Mouse (Mus musculus) hindbrain, embryonic 15.5 days (tissue): Measurements from ENCODE around the gene E330021D16Rik. TPM values are rescaled to one million over a fixed set of nuclear protein-coding genes. Genes with fewer than 3 reads are reported as not detected.

Experiments used
- ATAC-seq: fragments of 200-750 bp; cut with Nextera tagmentation; 2 replicates; pipeline ENCODE4 v1.8.0; 2017; ENCODE audit warnings: low read depth, moderate number of reproducible peaks, moderate TSS enrichment; ENCODE audit not compliant: low FRiP score
- H3K27ac ChIP-seq: fragments of 300-500 bp; sonication (generic); replicated peaks from 2 replicates; pipeline ENCODE4 v1.5.1; 2015; ENCODE audit warnings: mild to moderate bottlenecking, inconsistent platforms
- H3K27me3 ChIP-seq: fragments of 300-500 bp; sonication (generic); 2 replicates; pipeline ENCODE4 v1.6.1; 2015; ENCODE audit warnings: control low read depth, inconsistent platforms
- H3K36me3 ChIP-seq: fragments of 300-500 bp; sonication (generic); 2 replicates; pipeline ENCODE4 v1.6.1; 2015; ENCODE audit warnings: control low read depth, inconsistent platforms
- H3K4me1 ChIP-seq: fragments of 300-500 bp; sonication (generic); replicated peaks from 2 replicates; pipeline ENCODE4 v1.6.1; 2015; ENCODE audit warnings: control low read depth, inconsistent platforms
- H3K4me2 ChIP-seq: fragments of 300-500 bp; sonication (generic); 2 replicates; pipeline ENCODE4 v1.6.1; 2015; ENCODE audit warnings: moderate library complexity, mild to moderate bottlenecking, inconsistent platforms
- H3K4me3 ChIP-seq: fragments of 300-500 bp; sonication (generic); 2 replicates; pipeline ENCODE4 v1.5.1; 2015; ENCODE audit warnings: mild to moderate bottlenecking, inconsistent platforms
- H3K9ac ChIP-seq: fragments of 300-500 bp; sonication (generic); 2 replicates; pipeline ENCODE4 v1.6.1; 2015; ENCODE audit warnings: inconsistent platforms
- H3K9me3 ChIP-seq: fragments of 300-500 bp; sonication (generic); 2 replicates; pipeline ENCODE4 v1.6.1; 2016; ENCODE audit warnings: control low read depth, inconsistent platforms
- WGBS: fragments of 180-500 bp; shearing (Covaris S2); methylation state at CpG from one replicate; pipeline ENCODE4 v1.1.7; 2015; 5-methylcytosine and 5-hydroxymethylcytosine counted together
- polyA plus RNA-seq: library from polyadenylated mRNA; unstranded; fragments of >200 nt; fragmentation: Nextera tagmentation; extraction: Ambion mirVana; gene quantifications from 2 replicates; pipeline ENCODE4 v1.2.1, GENCODE M21; 2015

Gene E330021D16Rik
- polyA plus RNA-seq, 1 experiment from 2014 or later: not detected

GRCm38 (mm10) chr6:136363313-136363712 lies 52.1 kb downstream of the E330021D16Rik start:
- no peaks in the 10 kb centered on the region for H3K36me3 ChIP-seq

GRCm38 (mm10) chr6:136358471-136358870 lies 56.9 kb downstream of the E330021D16Rik start:
- Histone ChIP-seq H3K27me3 (no peaks in the 10 kb centered on the region), H3K9me3 (no peaks in the 10 kb centered on the region), H3K4me1 (no peaks in the 10 kb centered on the region), H3K4me2 (no peak overlapping the region), H3K9ac (no peak overlapping the region), H3K4me3 (no peak overlapping the region), H3K36me3 (no peaks in the 10 kb centered on the region), H3K27ac (no peak overlapping the region)
- ATAC-seq: no peak
- WGBS: 79% methylated on average over 5 of the region's 5 CpGs

More at GRCm38 (mm10) chr6:136363313-136363712, 52.1 kb downstream of the E330021D16Rik start:
- Histone ChIP-seq H3K4me3 (no peak overlapping the region), H3K9ac (no peak overlapping the region), H3K4me1 (no peaks in the 10 kb centered on the region; the same call in 1 of the 2 replicates), H3K27ac (no peak overlapping the region), H3K27me3 (no peaks in the 10 kb centered on the region), H3K9me3 (no peaks in the 10 kb centered on the region), H3K4me2 (no peak overlapping the region)
- WGBS: 85% methylated on average over 8 of the region's 8 CpGs
- ATAC-seq: no peak

DNA sequence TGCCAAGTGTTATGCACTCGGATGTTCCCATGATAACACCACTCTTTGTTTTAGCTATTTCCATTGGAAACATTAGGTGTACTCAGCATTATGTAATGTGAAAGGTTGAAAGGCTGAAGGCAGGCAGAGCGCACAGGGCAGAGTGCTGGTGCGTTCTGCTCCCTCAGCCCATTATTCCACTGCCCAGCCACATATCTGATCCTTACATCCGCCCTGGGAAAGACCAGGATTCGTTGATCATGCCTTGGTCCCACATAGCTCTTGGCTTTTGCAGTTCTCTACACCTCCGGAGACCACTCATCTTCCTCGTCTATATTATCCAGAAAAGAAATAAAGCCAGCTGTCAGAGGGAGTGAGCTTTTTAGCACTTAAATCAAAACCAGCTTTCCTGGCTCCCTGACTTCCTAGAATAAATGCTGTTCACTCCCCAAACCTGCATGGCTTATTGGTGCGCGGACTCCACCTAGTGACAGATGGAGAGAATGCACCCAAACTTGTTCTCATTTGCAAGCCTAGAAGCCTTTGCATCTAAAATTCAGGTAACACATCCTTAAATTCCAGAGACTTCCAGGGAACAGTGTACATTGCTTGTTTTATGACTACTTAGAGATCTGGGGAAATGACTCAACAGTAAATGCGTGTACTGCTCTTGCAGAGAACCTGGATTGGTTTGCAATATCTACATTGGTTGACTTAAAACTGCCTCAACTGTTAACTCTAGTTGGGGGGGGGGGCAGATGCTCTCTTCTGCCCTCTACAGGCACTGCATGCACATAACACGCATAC lies 61.8 kb downstream of the E330021D16Rik start:
- H3K4me1 ChIP-seq: no peaks in the 10 kb centered on the region
- no peak overlapping the region for H3K4me2 ChIP-seq
- H3K27ac ChIP-seq: no peak overlapping the region
- peak; percentile 73; the same call in 1 of the 2 replicates for ATAC-seq
- H3K27me3 ChIP-seq: no peaks in the 10 kb centered on the region
- no peaks in the 10 kb centered on the region for H3K9me3 ChIP-seq
- no peak overlapping the region for H3K9ac ChIP-seq
- no peaks in the 10 kb centered on the region for H3K36me3 ChIP-seq
- 39% methylated on average over 11 of the region's 11 CpGs for WGBS
- no peak overlapping the region for H3K4me3 ChIP-seq

Other genes starting within 250 kb of the E330021D16Rik start
- gene Grin2b, start 242.1 kb downstream of the E330021D16Rik start, polyA plus RNA-seq: 51.0 and 62.4 TPM in 2 replicates
- not detected in 2 replicates for gene Gm8994, start 88.0 kb downstream of the E330021D16Rik start, polyA plus RNA-seq
- 36.1 and 43.7 TPM in 2 replicates for gene Atf7ip, start 90.6 kb upstream of the E330021D16Rik start, polyA plus RNA-seq
- 1.3 and 1.5 TPM in 2 replicates for gene Plbd1, start 246.4 kb upstream of the E330021D16Rik start, polyA plus RNA-seq